Mouse (Mus musculus) ES-CJ7 (cell line): Measurements from ENCODE around the gene Resf1.
"Not testable (repeated sequence)": the region's sequence is repeated elsewhere in the genome, so short reads cannot be mapped to it uniquely, and the experiment has no call there.

Experiments
- DNase-seq: peaks from one replicate; pipeline ENCODE4 v3.0.0; 2011; ENCODE audit warnings: low read depth, low spot score

The Resf1 gene

GRCm38 (mm10) chr6:149308956-149309932 is at the start of gene Resf1:
Resf1 (plus strand) TSS chr6:149309414.
- peak; percentile 88 for DNase-seq

- no peak for DNase-seq
Observed at GRCm38 (mm10) chr6:149260801-149261239, 48.4 kb upstream of the Resf1 start.

- no peak for DNase-seq
Observed at GRCm38 (mm10) chr6:149267951-149268350, 41.3 kb upstream of the Resf1 start.

DNA sequence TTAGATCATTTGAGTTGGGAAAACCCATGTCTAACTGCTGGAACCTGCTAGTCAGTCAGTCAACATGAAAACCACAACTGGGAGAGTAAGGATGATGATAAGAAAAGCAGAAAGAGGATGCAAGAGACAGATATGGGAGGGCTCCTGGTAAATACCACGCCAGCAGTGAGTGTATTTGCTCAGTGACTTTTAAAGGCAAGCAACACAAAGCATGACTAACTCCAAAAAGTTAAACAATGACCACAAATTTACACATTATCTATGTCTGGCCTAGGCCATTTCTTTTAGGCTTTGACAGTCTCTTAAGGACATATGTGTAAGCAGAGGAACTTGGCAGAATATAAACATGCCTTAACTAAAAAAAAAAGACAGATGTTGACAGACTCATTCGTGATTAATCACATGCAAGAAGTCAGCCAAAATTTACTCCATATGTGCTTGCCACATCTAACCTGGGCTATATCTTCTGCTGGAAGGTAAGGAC is 30.9 kb upstream of the Resf1 start:
- no peak for DNase-seq

DNA sequence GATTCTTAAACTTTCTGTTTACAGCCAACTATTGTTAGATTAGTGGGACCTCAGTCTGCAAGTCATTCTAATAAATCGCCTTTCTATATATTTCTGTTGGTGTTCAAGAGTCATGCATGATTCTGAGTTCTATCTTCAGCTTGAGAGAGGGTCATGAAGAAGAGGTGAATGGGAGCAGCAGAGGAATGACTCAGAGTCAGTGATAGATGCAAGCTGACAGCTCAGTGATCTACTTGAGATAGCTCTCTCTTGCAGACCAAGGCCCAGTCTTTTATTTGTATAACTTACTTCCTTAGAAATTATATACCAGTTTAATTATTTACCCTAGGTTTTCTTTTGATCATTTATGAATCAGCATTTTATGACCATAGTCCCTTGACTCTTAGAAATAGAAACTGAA is 30.3 kb upstream of the Resf1 start:
- no peak for DNase-seq

DNA sequence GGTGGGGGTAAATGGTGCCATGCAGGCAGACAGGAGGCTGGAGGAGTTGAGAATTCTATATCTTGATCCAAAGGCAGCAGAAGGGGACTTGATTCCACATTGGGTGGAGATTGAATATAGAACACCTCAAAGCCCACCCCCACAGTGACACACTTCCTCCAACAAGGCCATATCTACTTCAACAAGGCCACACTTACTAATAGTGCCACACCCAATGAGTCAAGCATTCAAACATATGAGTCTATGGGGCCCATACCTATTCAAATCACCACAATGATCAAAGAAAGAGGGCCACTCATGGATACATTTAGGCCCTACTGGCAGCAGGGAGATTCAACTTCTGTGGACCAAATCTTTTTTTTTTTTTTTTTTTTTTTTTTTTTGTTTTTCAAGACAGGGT is 28.7 kb upstream of the Resf1 start:
- no peak for DNase-seq

GRCm38 (mm10) chr6:149288190-149288589 is 21.0 kb upstream of the Resf1 start:
- not testable (repeated sequence) for DNase-seq

DNA sequence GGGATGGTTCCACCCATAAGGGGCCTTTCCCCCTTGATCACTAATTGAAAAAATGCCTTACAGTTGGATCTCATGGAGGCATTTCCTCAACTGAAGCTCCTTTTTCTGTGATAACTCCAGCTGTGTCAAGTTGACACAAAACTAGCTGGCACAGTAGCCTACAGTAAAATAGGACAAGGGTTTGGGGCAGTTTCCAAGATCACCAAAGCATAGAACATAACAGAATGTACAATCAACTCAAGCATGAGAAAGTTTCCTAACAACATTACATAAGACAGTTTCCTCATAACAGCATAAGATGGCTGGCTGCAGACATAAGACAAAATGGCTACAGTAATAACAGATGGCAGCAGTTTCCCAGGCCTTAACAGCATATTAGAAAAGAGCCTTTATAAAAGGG is 6.0 kb upstream of the Resf1 start:
- not testable (repeated sequence) for DNase-seq

- no peak for DNase-seq
Observed at GRCm38 (mm10) chr6:149307092-149307491, 2.1 kb upstream of the Resf1 start.

- peak; percentile 69 for DNase-seq
Observed at GRCm38 (mm10) chr6:149307801-149308200, 1.4 kb upstream of the Resf1 start.

DNA sequence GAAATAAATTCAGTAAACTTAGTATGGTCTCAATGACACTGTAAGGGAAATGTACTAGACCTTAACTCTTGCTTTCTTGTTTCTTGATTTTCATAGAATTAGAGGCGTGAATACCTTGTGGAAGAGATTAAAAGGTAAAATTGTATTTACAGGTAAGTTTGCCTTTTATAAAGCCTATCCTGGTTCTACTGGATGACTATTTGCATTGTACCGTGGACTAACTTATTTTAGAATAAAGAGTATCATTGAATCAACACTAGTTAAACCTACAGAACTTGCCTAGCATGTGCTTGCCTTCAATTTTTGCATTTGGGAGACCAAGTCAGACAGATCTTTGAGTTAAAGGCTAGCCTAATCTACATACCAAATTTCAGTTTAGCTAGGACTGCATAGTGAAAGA is 1.0 kb downstream of the Resf1 start:
- no peak for DNase-seq

GRCm38 (mm10) chr6:149311044-149311443 is 1.8 kb downstream of the Resf1 start:
- no peak for DNase-seq

GRCm38 (mm10) chr6:149311778-149312177 is 2.6 kb downstream of the Resf1 start:
- DNase-seq = peak; percentile 91

- peak; percentile 74 for DNase-seq
Observed at GRCm38 (mm10) chr6:149312221-149312620, 3.0 kb downstream of the Resf1 start.

DNA sequence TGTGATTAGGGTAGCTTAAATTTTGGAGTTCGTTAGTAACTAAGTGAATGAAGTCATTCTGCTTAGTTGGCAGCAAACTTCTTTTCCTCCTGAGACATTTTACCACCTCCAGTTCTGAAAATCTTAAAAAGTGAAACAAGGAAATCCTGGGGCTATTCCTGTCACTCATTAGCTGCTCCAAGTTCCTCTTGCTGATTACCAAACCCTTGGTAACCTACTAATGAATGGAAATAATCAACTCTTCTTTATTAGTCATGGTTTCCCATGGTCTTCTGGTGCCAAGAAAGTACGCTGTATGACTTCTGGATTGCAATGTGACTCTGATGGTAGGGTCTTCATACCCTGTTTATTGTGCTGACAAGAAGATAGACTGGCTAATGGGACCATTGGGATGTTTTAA is 5.7 kb downstream of the Resf1 start:
- no peak for DNase-seq

DNA sequence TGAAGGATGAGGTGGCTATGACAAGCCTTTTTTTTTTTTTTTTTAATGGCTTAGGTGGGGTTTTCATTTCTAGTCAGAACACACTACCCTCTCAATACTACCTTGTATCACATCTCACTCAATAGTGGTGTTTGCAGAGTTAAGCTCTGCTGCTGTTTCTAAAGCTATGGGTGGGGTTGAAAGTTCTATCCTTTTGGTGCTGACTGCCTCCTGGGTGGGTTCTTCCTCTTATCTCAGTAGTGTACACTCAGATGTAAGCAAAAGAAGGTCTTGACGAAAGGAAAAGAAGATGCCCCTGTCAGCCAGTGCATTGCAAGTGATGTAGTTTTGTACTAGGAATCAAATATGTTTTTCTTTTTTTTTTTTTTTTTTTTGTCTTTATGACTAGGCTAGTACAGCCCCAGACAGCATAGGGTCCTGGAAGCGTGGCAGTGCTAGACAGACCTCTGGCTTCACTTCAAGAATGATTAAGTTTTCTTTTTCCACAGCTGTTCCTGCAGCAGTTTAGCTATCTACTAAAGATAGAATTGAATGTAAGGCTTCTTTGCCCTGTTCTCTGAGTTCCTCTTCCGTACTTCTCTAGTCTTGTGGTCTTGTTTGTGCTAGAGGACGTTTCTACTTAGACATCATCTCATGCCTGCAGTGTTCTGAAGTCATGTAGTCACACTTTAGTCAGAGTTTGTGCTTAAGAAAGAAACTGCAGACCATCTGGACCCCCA is 14.5 kb downstream of the Resf1 start:
- no peak for DNase-seq

DNA sequence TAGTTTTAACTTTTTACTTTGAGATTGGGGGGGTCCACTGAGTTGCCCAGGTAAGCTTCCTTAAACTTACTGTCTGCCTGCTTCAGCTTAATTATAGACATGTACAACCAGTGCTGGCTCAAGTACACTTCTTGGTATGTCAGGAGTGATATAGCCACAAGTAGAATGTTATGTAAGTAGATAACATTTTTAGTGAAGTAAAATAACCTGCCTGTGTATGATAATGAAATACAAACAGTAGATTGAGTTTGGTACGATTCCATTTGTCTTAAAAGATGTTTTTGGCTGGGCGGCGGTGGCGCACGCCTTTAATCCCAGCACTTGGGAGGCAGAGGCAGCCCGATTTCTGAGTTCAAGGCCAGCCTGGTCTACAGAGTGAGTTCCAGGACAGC is 15.0 kb downstream of the Resf1 start:
- no peak for DNase-seq

GRCm38 (mm10) chr6:149329071-149329470 is 19.9 kb downstream of the Resf1 start:
- no peak for DNase-seq

DNA sequence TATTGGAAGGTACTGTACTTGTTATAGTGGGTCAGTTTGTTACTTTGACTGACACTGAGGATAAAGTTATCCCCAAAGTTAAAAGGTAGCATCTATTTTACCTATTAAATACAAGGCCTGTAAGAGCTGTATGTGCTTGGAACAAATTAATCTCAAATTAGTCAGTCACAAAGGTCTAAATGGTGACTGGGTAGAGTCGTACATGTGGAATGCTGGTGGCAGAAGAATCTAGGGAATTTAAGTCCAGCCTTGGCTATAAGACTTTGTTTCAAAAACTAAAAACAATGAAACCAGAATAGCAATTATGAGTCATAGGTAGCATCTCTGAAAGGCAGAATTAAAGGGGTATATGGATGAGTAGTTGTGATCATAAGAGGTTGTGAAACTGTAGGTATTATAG is 21.1 kb downstream of the Resf1 start:
- no peak for DNase-seq

DNA sequence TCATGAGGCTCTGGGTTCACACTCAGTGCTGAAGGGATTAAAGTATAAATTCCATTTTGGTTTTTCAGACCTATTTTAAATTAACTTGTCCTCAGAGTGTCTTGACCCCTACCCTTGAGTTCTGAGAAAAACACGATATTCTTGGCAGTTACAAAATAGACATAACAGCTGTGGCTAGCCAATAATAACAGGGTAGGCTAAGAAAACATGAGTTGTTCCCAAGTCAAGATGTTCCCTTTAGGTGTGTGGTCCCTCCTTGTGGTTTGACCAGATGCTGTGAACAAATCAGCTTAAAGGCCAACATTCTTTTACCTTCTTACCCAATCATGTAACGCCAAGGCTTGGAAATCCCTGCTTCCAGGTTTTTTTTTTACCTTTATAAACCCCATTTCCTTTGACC is 23.8 kb downstream of the Resf1 start:
- DNase-seq = no peak

GRCm38 (mm10) chr6:149337990-149338389 is 28.8 kb downstream of the Resf1 start:
- peak; percentile 41 for DNase-seq

DNA sequence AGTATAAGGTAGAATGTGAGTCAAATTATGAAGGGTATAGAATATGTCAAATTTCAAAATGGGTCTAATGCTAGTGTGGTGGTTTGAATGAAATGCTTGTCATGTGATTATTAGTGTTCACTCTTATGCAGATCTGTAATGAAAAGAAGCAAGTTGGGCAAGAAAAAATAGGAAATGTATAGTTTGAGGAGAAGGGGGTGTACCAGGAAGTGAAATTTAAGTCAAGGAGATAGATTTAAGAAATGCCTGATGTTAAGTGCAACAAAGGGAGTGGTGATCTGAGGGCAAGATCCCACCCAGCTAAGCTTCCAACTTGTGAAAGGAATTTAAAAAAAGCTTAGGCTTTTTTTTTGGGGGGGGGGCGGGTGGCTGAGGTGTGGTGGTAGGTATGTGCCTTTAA is 29.4 kb downstream of the Resf1 start:
- DNase-seq = no peak

DNA sequence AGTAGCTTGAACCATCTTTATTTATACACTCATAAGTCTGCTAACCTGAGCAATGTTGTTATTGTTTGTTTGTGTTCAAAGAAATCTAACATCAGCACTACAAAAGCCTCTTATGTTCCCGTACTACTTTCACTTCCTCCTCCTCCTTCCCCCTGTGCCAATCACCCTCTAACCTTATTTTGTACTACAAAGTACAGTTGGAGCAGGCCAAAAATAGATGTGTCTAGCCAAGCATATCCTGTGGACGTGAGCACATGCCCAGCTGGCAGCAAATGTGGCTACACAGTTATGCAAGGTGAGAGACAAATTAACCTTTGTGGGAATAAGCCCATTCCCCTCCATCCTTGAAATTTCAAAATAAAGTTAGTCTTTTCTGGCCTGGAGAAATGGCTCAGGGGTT is 34.6 kb downstream of the Resf1 start:
- no peak for DNase-seq
